ENCODE assay signal across 28 mouse cellular contexts in the genomic region with DNA sequence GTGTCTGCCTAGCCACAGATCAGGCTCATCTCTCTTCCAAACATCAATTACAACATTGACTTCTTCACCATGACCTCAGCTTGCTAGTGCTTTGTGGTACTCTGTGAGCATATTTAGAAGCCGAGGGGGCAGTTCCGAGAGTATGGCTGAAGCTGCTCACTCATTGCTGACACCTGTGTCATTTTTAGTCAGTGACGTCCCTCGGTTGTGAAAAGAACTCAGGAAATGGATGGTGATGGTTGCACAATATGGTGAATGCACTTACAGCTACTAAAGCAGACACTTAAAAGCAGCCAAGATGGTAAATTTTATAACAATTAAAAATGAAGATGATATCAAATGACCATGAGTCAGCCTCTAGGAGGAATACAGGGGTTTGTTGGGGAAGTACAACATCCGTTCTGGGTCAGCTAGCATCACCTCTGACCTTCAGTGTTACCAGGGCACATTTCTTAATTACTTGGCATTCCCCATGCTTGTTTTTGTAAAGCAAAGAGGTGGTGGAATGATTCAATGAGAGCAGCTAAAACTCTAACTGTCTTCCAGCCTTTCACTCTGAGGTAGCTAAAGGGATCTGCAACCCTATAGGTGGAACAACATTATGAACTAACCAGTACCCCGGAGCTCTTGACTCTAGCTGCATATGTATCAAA. TPM values are rescaled to one million over a fixed set of nuclear protein-coding genes. Genes with fewer than 3 reads are reported as not detected.
DNase-seq lines count a peak whose midpoint lies in the region; ATAC-seq and TF ChIP-seq lines count a peak whose summit lies in the region.
"Had no signal": no experiment of that assay in that cellular context is flagged by ENCODE, and none has a peak within 500 bp of the region (broad histone marks: within the 10 kb centered on the region; RNA-seq: fewer than 3 reads in every experiment).

No protein-coding gene starts in this region.

- 78% methylated on average over 6 of the region's 6 CpGs for WGBS in hindbrain, postnatal 0 days

- peak; percentile 85 for ATAC-seq in megakaryocyte, adult 5-6 weeks (ENCODE audit: poor library complexity, severe bottlenecking)
- no peak for ATAC-seq in hindbrain, postnatal 0 days
- ATAC-seq: forebrain, embryonic 13.5 days; intestine, embryonic 15.5 days; midbrain, embryonic 16.5 days had no signal

- no peaks in the 10 kb centered on the region for H3K79me2 ChIP-seq in C2C12 (ENCODE audit: control insufficient read depth, insufficient read depth)

- no peak overlapping the region for H3K4me3 ChIP-seq in C2C12 (ENCODE audit: insufficient read depth, poor library complexity, severe bottlenecking)
- H3K4me3 ChIP-seq in bone marrow macrophage, adult 2 months (ENCODE audit: insufficient read depth, low read length) = no peak overlapping the region
- H3K4me3 ChIP-seq in hindbrain, postnatal 0 days (ENCODE audit: low read length) = no peak overlapping the region
- H3K4me3 ChIP-seq: forebrain, embryonic 13.5 days; hindbrain, embryonic 15.5 days; intestine, embryonic 15.5 days; limb, embryonic 10.5 days; limb, embryonic 15.5 days; liver, embryonic 15.5 days; neural tube, embryonic 13.5 days had no signal

- peaks cover 52% of the 10 kb centered on the region for H3K4me1 ChIP-seq in bone marrow macrophage, adult 2 months (ENCODE audit: control insufficient read depth, insufficient read depth, low read length)
- H3K4me1 ChIP-seq in hindbrain, postnatal 0 days (ENCODE audit: insufficient read depth, low read length) = no peaks in the 10 kb centered on the region
- H3K4me1 ChIP-seq: forebrain, embryonic 13.5 days; hindbrain, embryonic 15.5 days; intestine, embryonic 15.5 days; limb, embryonic 10.5 days; limb, embryonic 15.5 days; liver, embryonic 15.5 days; neural tube, embryonic 13.5 days had no signal

- no peak overlapping the region for H3K9ac ChIP-seq in hindbrain, postnatal 0 days (replicated peaks; ENCODE audit: low read length)
- H3K9ac ChIP-seq: forebrain, embryonic 13.5 days; hindbrain, embryonic 15.5 days; intestine, embryonic 15.5 days; limb, embryonic 15.5 days; liver, embryonic 15.5 days; lung, embryonic 14.5 days; neural tube, embryonic 13.5 days had no signal

- H3ac ChIP-seq in C2C12 (ENCODE audit: control insufficient read depth, insufficient read length, low read depth) = no peak overlapping the region

- DNase-seq in 416B (ENCODE audit: low read depth) = peak; percentile 78
- DNase-seq in cerebellum, postnatal 36 days = no peak
- DNase-seq in hindbrain, postnatal 0 days (ENCODE audit: low spot score) = no peak
- no peak for DNase-seq in frontal cortex, postnatal 25 days (ENCODE audit: low spot score in 2 of 2)
- DNase-seq: adrenal gland, adult 8-10 months; cerebellum, adult 11-12 months; cerebellum, postnatal 10 days; gastrocnemius, postnatal 14 days; heart, postnatal 4 days; kidney, adult 8-10 months; kidney, postnatal 10 days; layer of hippocampus, postnatal 36 days; right cerebral cortex, postnatal 14 days; thymus, postnatal 4 days had no signal

- TF ChIP-seq CTCF in C2C12 (IDR thresholded peaks at IDR 0.05; ENCODE audit: control insufficient read depth, insufficient read depth, insufficient read length) = no peak
- TF ChIP-seq CTCF in bone marrow macrophage, adult 2 months (IDR thresholded peaks at IDR 0.05; ENCODE audit: low read depth, low read length) = no peak
- no peak for TF ChIP-seq CTCF in hindbrain, postnatal 0 days (IDR thresholded peaks at IDR 0.05; ENCODE audit: low read depth)

- H3K4me2 ChIP-seq in hindbrain, postnatal 0 days (ENCODE audit: low read depth, low read length) = no peak overlapping the region
- H3K4me2 ChIP-seq: forebrain, embryonic 13.5 days; heart, embryonic 11.5 days; hindbrain, embryonic 15.5 days; intestine, embryonic 15.5 days; limb, embryonic 15.5 days; liver, embryonic 15.5 days; lung, embryonic 14.5 days; midbrain, embryonic 11.5 days; neural tube, embryonic 13.5 days had no signal

- H3K36me3 ChIP-seq in C2C12 (ENCODE audit: control insufficient read depth, insufficient read depth) = no peaks in the 10 kb centered on the region
- no peaks in the 10 kb centered on the region for H3K36me3 ChIP-seq in hindbrain, postnatal 0 days (ENCODE audit: insufficient read depth, low read length)
- H3K36me3 ChIP-seq: hindbrain, embryonic 15.5 days; intestine, embryonic 15.5 days; limb, embryonic 10.5 days; limb, embryonic 15.5 days; liver, embryonic 15.5 days; neural tube, embryonic 13.5 days had no signal

- TF ChIP-seq POLR2A in bone marrow macrophage, adult 2 months (IDR thresholded peaks at IDR 0.05; ENCODE audit: borderline replicate concordance, low read depth, low read length) = no peak

- H3K9me3 ChIP-seq in hindbrain, postnatal 0 days (ENCODE audit: low read length) = no peaks in the 10 kb centered on the region
- H3K9me3 ChIP-seq: forebrain, embryonic 13.5 days; hindbrain, embryonic 15.5 days; intestine, embryonic 15.5 days; limb, embryonic 10.5 days; limb, embryonic 15.5 days; liver, embryonic 15.5 days; neural tube, embryonic 13.5 days had no signal

- H3K27ac ChIP-seq in bone marrow macrophage, adult 2 months (ENCODE audit: insufficient read depth, low read depth, low read length) = peak overlapping the region; percentile 47
- no peak overlapping the region for H3K27ac ChIP-seq in hindbrain, postnatal 0 days
- H3K27ac ChIP-seq: forebrain, embryonic 13.5 days; hindbrain, embryonic 15.5 days; intestine, embryonic 15.5 days; limb, embryonic 10.5 days; limb, embryonic 15.5 days; liver, embryonic 15.5 days; neural tube, embryonic 13.5 days had no signal

- no peaks in the 10 kb centered on the region for H3K27me3 ChIP-seq in C2C12 (ENCODE audit: control insufficient read depth, insufficient read depth, insufficient read length)
- no peaks in the 10 kb centered on the region for H3K27me3 ChIP-seq in hindbrain, postnatal 0 days (ENCODE audit: insufficient read depth, low read length)
- H3K27me3 ChIP-seq: forebrain, embryonic 13.5 days; hindbrain, embryonic 15.5 days; intestine, embryonic 15.5 days; limb, embryonic 15.5 days; liver, embryonic 15.5 days; neural tube, embryonic 13.5 days had no signal

- no peaks in the 10 kb centered on the region for H3K79me3 ChIP-seq in C2C12 (ENCODE audit: low read depth)

TF ChIP-seq in C2C12, 6 proteins besides CTCF, POLR2A, EP300 and RAD21:
- TF ChIP-seq MYOD1 (IDR thresholded peaks at IDR 0.05; ENCODE audit: control insufficient read depth, insufficient read length, low read depth) = peak; percentile 46
- TF ChIP-seq CEBPB (IDR thresholded peaks at IDR 0.05; ENCODE audit: low read depth) = peak; percentile 96
- no peak for TF ChIP-seq FOSL1 (IDR thresholded peaks at IDR 0.05; ENCODE audit: insufficient read depth, low read length, poor library complexity, severe bottlenecking)

RNA-seq across cellular contexts. Expression of a gene that starts 45.6 kb away (rescaled TPM):
- 32.9 TPM for polyA plus RNA-seq in C2C12 (2012; fragmentation: generic; extraction: Trizol)
- 27.2 and 30.2 TPM in 2 replicates for polyA plus RNA-seq in bone marrow macrophage, adult 2 months (2012; ENCODE audit: insufficient read depth, insufficient read length, missing spikeins)
- total RNA-seq in megakaryocyte, adult 5-6 weeks (2015) = 21.8 and 23.1 TPM in 2 replicates
- 14.8 and 16.2 TPM in 2 replicates for total RNA-seq in megakaryocyte, adult 5-6 weeks (2017)
- total RNA-seq in hindbrain, postnatal 0 days (2014; rRNA removed) = 88.7 and 89.7 TPM in 2 replicates
- polyA plus RNA-seq in hindbrain, postnatal 0 days (2015; fragmentation: Nextera tagmentation; extraction: Ambion mirVana) = 62.6 and 67.4 TPM in 2 replicates
